Mouse (Mus musculus) heart, embryonic 14.5 days (tissue): ENCODE data around the gene Mast1. TPM values are rescaled to one million over a fixed set of nuclear protein-coding genes. Genes with fewer than 3 reads are reported as not detected.

ENCODE experiments used
- ATAC-seq: fragments of 200-750 bp; cut with Nextera tagmentation; 2 replicates; pipeline ENCODE4 v1.8.0; 2017; ENCODE audit warnings: low read depth, moderate TSS enrichment; ENCODE audit not compliant: insufficient number of reproducible peaks, insufficient read depth, low FRiP score
- H3K27ac ChIP-seq, 2 experiments: fragments of 200-500 bp in 1 of 2; fragments of 300-500 bp in 1 of 2; sonication (generic) in 1 of 2; replicated peaks in 1 of 2; 2 replicates each; pipeline ENCODE4 v1.5.1; 2012 to 2014; ENCODE audit warnings: low read depth in 2 of 2, low read length in 2 of 2, control low read depth in 1 of 2, mild to moderate bottlenecking in 1 of 2, mixed read lengths in 1 of 2; ENCODE audit not compliant: control insufficient read depth in 1 of 2, insufficient read depth in 1 of 2
- H3K27me3 ChIP-seq: fragments of 300-500 bp; sonication (generic); 2 replicates; pipeline ENCODE4 v1.6.1; 2014; ENCODE audit warnings: mild to moderate bottlenecking, low read length, control low read depth; ENCODE audit not compliant: control insufficient read depth, insufficient read depth
- H3K36me3 ChIP-seq: fragments of 300-500 bp; sonication (generic); 2 replicates; pipeline ENCODE4 v1.6.1; 2014; ENCODE audit warnings: mild to moderate bottlenecking, control low read depth, low read length, mixed read lengths; ENCODE audit not compliant: control insufficient read depth, insufficient read depth
- H3K4me1 ChIP-seq, 2 experiments: fragments of 200-500 bp in 1 of 2; fragments of 300-500 bp in 1 of 2; sonication (generic) in 1 of 2; 2 replicates each; pipeline ENCODE4 v1.6.1; 2012 to 2014; ENCODE audit warnings: low read length in 2 of 2, control low read depth in 1 of 2, mixed read lengths in 1 of 2; ENCODE audit not compliant: control insufficient read depth in 2 of 2, insufficient read depth in 2 of 2
- H3K4me2 ChIP-seq: fragments of 300-500 bp; sonication (generic); 2 replicates; pipeline ENCODE4 v1.6.1; 2014; ENCODE audit warnings: mild to moderate bottlenecking, low read length
- H3K4me3 ChIP-seq, 2 experiments: fragments of 200-500 bp in 1 of 2; fragments of 300-500 bp in 1 of 2; sonication (generic) in 1 of 2; 2 replicates each; pipeline ENCODE4 v1.5.1; 2012 to 2014; ENCODE audit warnings: low read length in 2 of 2, mild to moderate bottlenecking in 2 of 2, control low read depth in 1 of 2, low read depth in 1 of 2, moderate library complexity in 1 of 2; ENCODE audit not compliant: control insufficient read depth in 1 of 2, insufficient read depth in 1 of 2
- H3K9ac ChIP-seq: fragments of 300-500 bp; sonication (generic); 2 replicates; pipeline ENCODE4 v1.6.1; 2014; ENCODE audit warnings: mild to moderate bottlenecking, low read length
- H3K9me3 ChIP-seq: fragments of 300-500 bp; sonication (generic); 2 replicates; pipeline ENCODE4 v1.6.1; 2016; ENCODE audit warnings: low read length, control low read depth; ENCODE audit not compliant: control insufficient read depth
- WGBS: fragments of 180-500 bp; shearing (Covaris S2); extraction: QIAGEN DNeasy Blood & Tissue Kit; methylation state at CpG from one replicate; pipeline ENCODE4 v1.1.7; 2014; 5-methylcytosine and 5-hydroxymethylcytosine counted together
- polyA plus RNA-seq: library from polyadenylated mRNA; unstranded; fragments of >200 nt; fragmentation: Nextera tagmentation; extraction: Ambion mirVana; gene quantifications from 2 replicates; pipeline ENCODE4 v1.2.1, GENCODE M21; 2014

The Mast1 gene
- polyA plus RNA-seq, 1 experiment from 2014 or later, result 0.23 TPM

GRCm38 (mm10) chr8:84904351-84904750 is 32.8 kb downstream of the Mast1 start:
- Histone ChIP-seq H3K4me3 (no peak overlapping the region), H3K9me3 (no peaks in the 10 kb centered on the region), H3K27me3 (peaks cover 17% of the 10 kb centered on the region), H3K9ac (no peak overlapping the region), H3K4me2 (no peak overlapping the region), H3K36me3 (no peaks in the 10 kb centered on the region), H3K27ac (no peak overlapping the region), H3K4me1 (peaks cover 5 to 7% of the 10 kb centered on the region in 2 experiments; a peak in 2 of 4 replicates)
- WGBS, result 87% methylated on average over 7 of the region's 7 CpGs
- ATAC-seq, result no peak

- peaks cover 0 to 5% of the 10 kb centered on the region in 2 experiments; a peak in 1 of 4 replicates for H3K4me1 ChIP-seq
- H3K27me3 ChIP-seq, result peaks cover 13% of the 10 kb centered on the region
- H3K27ac ChIP-seq, result no peak overlapping the region
- H3K9me3 ChIP-seq, result no peaks in the 10 kb centered on the region
- WGBS, result under 1% methylated on average over 65 of the region's 68 CpGs
- peak overlapping the region; percentile 99 for H3K4me2 ChIP-seq
- H3K36me3 ChIP-seq, result no peaks in the 10 kb centered on the region
- peak; percentile 78 for ATAC-seq
- H3K4me3 ChIP-seq, result peak overlapping the region; percentile 58 to 71
- peak overlapping the region; percentile 79 for H3K9ac ChIP-seq
Observed at GRCm38 (mm10) chr8:84902920-84903661, 34.1 kb downstream of the Mast1 start.

- no peaks in the 10 kb centered on the region for H3K36me3 ChIP-seq
- 5% methylated on average over 24 of the region's 24 CpGs for WGBS
- H3K27me3 ChIP-seq, result peaks cover 13% of the 10 kb centered on the region
- ATAC-seq, result no peak; the same call in 1 of the 2 replicates
- H3K9ac ChIP-seq, result peak overlapping the region; percentile 79
- peak overlapping the region; percentile 58 to 71 for H3K4me3 ChIP-seq
- peaks cover 0 to 4% of the 10 kb centered on the region in 2 experiments; a peak in 1 of 4 replicates for H3K4me1 ChIP-seq
- no peak overlapping the region for H3K27ac ChIP-seq
- H3K9me3 ChIP-seq, result no peaks in the 10 kb centered on the region
- H3K4me2 ChIP-seq, result peak overlapping the region; percentile 99
Observed at GRCm38 (mm10) chr8:84902367-84902919, 34.7 kb downstream of the Mast1 start.

- Histone ChIP-seq H3K4me2 (peak within 1 kb of the TSS; percentile 99), H3K4me3 (peak within 1 kb of the TSS; percentile 58 to 71), H3K4me1 (peaks cover 0 to 4% of the 10 kb centered on the region in 2 experiments; a peak in 1 of 4 replicates), H3K36me3 (no peaks in the 10 kb centered on the region), H3K9me3 (no peaks in the 10 kb centered on the region), H3K27ac (no peak within 1 kb of the TSS), H3K27me3 (peaks cover 13% of the 10 kb centered on the region), H3K9ac (peak within 1 kb of the TSS; percentile 79)
- WGBS, result 44% methylated on average over 3 of the region's 3 CpGs
- no peak; the same call in 1 of the 2 replicates for ATAC-seq
Observed at GRCm38 (mm10) chr8:84901752-84902151, 35.4 kb downstream of the Mast1 start, which contains the start of gene Klf1. Gene Klf1, plus strand, starts transcription at chr8:84901928.

GRCm38 (mm10) chr8:84901071-84901470 is 36.1 kb downstream of the Mast1 start:
- ATAC-seq, result no peak
- Histone ChIP-seq H3K36me3 (no peaks in the 10 kb centered on the region), H3K9ac (no peak overlapping the region), H3K27me3 (peaks cover 13% of the 10 kb centered on the region), H3K27ac (no peak overlapping the region), H3K4me3 (no peak overlapping the region), H3K4me2 (no peak overlapping the region), H3K4me1 (peaks cover 0 to 4% of the 10 kb centered on the region in 2 experiments; a peak in 1 of 4 replicates), H3K9me3 (no peaks in the 10 kb centered on the region)
- WGBS, result 28% methylated on average over 4 of the region's 4 CpGs

- no peaks in the 10 kb centered on the region for H3K9me3 ChIP-seq
Observed at GRCm38 (mm10) chr8:84895963-84896362, 41.2 kb downstream of the Mast1 start.

GRCm38 (mm10) chr8:84893709-84894134 is 43.4 kb downstream of the Mast1 start, which contains the start of gene Gcdh:
Gene Gcdh, minus strand, starts transcription at chr8:84893921.
- Histone ChIP-seq H3K4me3 (peak within 1 kb of the TSS; percentile 78 to 88), H3K9me3 (no peaks in the 10 kb centered on the region), H3K4me2 (peak within 1 kb of the TSS; percentile 79), H3K27ac (0 out of 4 replicates have a peak within 1 kb of the TSS, but pooled peaks of 1 of the 2 experiments have one; percentile 14), H3K9ac (peak within 1 kb of the TSS; percentile 85), H3K27me3 (no peaks in the 10 kb centered on the region), H3K36me3 (peaks cover 20% of the 10 kb centered on the region), H3K4me1 (peaks cover 6% of the 10 kb centered on the region in 2 experiments)
- 0% methylated on average over 11 of the region's 11 CpGs for WGBS
- ATAC-seq, result peak; percentile 93

More at GRCm38 (mm10) chr8:84895963-84896362, 41.2 kb downstream of the Mast1 start:
- WGBS, result 81% methylated on average over 5 of the region's 5 CpGs
- Histone ChIP-seq H3K9ac (no peak overlapping the region), H3K36me3 (peaks cover 2% of the 10 kb centered on the region; the same call in 1 of the 2 replicates), H3K4me3 (no peak overlapping the region), H3K4me1 (peaks cover 6% of the 10 kb centered on the region in 2 experiments), H3K27me3 (peaks cover 4% of the 10 kb centered on the region; the same call in 1 of the 2 replicates), H3K27ac (no peak overlapping the region), H3K4me2 (no peak overlapping the region)
- ATAC-seq, result no peak
